Mouse (Mus musculus) megakaryocyte, embryonic 14.5 days (primary cell): ENCODE data around the gene Pccb. TPM values are rescaled to one million over a fixed set of nuclear protein-coding genes. Genes with fewer than 3 reads are reported as not detected.

Experiments used
- H3K27me3 ChIP-seq: replicated peaks from 2 replicates; pipeline ENCODE3; 2012; ENCODE audit warnings: inconsistent platforms
- H3K36me3 ChIP-seq: replicated peaks from 2 replicates; pipeline ENCODE3; 2012; ENCODE audit warnings: low read length, inconsistent platforms, mixed read lengths
- H3K4me1 ChIP-seq: 2 replicates; pipeline ENCODE4 v1.6.1; 2012; ENCODE audit warnings: inconsistent platforms
- H3K4me3 ChIP-seq: replicated peaks from 2 replicates; pipeline ENCODE3; 2012; ENCODE audit warnings: moderate library complexity, mild to moderate bottlenecking, inconsistent platforms
- H3K9me3 ChIP-seq: 2 replicates; pipeline ENCODE4 v1.6.1; 2012; ENCODE audit warnings: inconsistent platforms
- FLI1 ChIP-seq: IDR thresholded peaks from 2 replicates; pipeline ENCODE4 v1.6.1; 2012; ENCODE audit warnings: low read length, inconsistent platforms, mixed read lengths
- GATA1 ChIP-seq: IDR thresholded peaks from 3 replicates; pipeline ENCODE4 v1.6.1; 2012; ENCODE audit warnings: mixed read lengths, low read length, inconsistent platforms, borderline replicate concordance
- polyA plus RNA-seq: library from polyadenylated mRNA; stranded (reverse); fragments of >175 nt; gene quantifications from 2 replicates; pipeline ENCODE4 v1.2.3, GENCODE M21; 2012; ENCODE audit warnings: low replicate concordance; ENCODE audit not compliant: insufficient read depth

Gene Pccb
- polyA plus RNA-seq, 1 experiment, result 69.9 TPM

DNA sequence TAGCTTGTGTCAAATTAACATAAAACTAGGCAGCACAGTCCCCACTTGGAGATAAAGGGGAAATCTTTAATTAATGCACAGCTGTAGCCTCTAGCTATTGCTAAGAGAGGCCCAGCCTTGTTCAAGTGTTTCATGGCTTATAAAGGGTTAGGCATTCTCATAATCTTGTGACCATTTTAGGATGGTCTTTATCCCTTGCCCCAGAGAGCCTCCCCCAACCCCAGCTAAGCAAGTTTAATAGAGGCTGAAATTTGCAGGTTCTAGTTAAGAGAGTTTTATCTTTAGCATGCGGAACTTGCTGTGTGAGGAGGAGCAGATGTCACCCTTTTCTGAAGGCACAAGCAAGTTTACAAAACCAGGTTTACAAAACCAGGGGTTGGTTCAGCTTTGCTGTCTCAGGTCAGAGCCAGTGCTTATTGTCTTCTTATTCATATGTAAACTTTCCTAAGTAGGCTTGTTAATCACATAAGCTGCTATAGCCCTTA is 71.2 kb downstream of the Pccb start:
- peaks cover 19% of the 10 kb centered on the region for H3K36me3 ChIP-seq
- peaks cover 28% of the 10 kb centered on the region for H3K4me1 ChIP-seq
- H3K9me3 ChIP-seq, result peaks cover 8% of the 10 kb centered on the region
- H3K4me3 ChIP-seq, result no peak overlapping the region
- peaks cover 1% of the 10 kb centered on the region for H3K27me3 ChIP-seq
- TF ChIP-seq GATA1, result no peak
- no peak for TF ChIP-seq FLI1

DNA sequence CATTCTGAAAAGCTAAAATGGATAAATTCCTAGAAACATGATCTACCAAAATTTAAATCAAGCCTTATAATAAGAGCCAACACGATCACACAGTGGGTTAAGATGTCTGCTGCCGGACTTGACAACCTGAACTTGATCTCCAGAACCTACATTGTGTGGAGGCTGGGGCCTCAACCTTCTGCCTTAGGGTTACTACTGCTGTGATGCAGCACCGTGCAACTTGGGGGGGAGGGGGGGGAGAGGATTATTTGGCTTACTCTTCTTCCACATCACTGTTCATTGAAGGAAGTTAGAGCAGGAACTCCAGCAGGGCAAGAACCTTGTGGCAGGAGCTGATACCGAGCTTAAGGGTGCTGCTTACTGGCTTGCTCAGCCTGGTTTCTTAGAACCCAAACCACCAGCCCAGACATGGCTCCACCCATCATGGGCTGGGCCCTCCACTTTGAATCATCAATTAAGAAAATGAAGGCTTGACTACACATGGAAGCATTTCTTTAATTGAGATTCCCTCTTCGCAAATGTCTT is 71.7 kb downstream of the Pccb start:
- Histone ChIP-seq H3K4me3 (no peak overlapping the region), H3K36me3 (peaks cover 24% of the 10 kb centered on the region), H3K9me3 (peaks cover 8% of the 10 kb centered on the region), H3K27me3 (peaks cover 1% of the 10 kb centered on the region), H3K4me1 (peaks cover 28% of the 10 kb centered on the region)
- TF ChIP-seq GATA1 (no peak), FLI1 (no peak)

DNA sequence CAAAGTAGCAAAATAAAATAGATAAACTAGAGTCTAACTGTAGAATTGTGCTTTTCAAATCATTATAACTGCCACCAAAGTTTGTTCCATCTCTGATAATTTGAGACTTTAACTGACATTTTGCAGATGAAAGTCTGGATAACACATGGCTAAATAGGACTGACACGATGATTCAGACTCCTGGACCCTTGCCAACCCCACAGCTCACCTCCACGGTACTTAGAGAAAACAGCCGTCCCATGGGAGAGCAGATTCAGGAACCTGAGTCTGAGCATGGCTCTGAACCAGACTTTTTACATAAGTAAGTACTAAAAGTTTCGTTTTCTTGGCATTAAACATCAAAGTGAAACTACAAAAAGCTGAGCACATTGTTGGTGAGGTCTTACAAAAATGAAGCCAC is 83.2 kb downstream of the Pccb start:
- Histone ChIP-seq H3K4me1 (peaks cover 6% of the 10 kb centered on the region; the same call in 1 of the 2 replicates), H3K9me3 (no peaks in the 10 kb centered on the region), H3K36me3 (peaks cover 65% of the 10 kb centered on the region), H3K4me3 (no peak overlapping the region), H3K27me3 (no peaks in the 10 kb centered on the region)
- TF ChIP-seq FLI1 (no peak), GATA1 (no peak)

DNA sequence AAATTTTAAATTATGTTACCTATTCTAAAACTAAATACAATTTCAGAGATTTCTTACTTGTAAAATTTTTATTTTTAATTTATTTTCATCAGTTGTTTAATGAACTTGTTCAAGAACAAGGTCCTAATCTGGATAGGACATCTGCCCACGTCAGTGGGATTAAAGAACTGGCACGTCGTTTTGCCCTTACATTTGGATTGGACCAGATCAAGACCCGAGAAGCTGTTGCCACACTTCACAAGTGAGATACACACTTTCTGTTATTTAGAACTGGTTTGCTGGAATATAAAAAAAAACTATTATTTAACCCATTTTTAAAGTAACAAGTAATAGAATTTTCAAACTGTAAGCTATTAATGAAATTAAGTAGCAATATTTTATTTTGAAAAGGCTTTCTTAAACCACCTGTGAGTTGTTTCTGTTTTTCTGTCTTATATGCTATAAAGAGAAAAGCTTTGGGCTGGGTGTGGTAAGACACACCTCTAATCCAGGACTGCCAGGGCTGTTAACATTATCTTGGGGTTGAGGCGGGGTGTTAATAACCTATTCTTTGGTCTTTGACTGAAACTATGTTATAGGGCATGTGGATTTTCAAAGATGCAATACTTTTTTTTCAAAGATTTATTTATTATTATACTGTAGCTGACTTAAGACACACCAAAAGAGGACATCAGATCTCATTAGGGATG is 89.9 kb downstream of the Pccb start:
- peaks cover 9% of the 10 kb centered on the region; the same call in 1 of the 2 replicates for H3K4me1 ChIP-seq
- no peak for TF ChIP-seq FLI1

DNA sequence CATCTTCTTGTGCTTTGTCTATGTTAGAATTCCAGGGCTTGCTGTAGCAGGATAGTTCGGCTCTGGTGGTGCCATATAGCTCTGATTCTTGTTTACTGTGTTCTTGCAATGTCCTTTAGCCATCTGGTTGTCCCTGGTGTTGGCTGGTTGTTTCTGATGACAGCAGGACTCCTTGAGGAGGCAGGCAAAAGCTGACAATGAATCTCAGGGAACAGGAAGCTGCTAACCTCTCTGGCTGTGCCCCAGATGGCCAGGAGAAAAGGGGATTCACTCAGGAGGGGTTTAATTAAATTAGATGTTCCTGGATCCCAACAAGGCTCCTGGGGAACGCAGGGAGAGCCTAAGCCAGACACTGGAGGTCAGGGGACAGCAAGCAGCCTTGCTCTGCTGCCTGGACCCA is 92.7 kb downstream of the Pccb start:
- TF ChIP-seq FLI1 (no peak), GATA1 (no peak)
- no peaks in the 10 kb centered on the region for H3K27me3 ChIP-seq
- H3K9me3 ChIP-seq, result no peaks in the 10 kb centered on the region

More for the DNA sequence above, 89.9 kb downstream of the Pccb start:
- no peaks in the 10 kb centered on the region for H3K27me3 ChIP-seq
- H3K4me3 ChIP-seq, result no peak overlapping the region
- no peaks in the 10 kb centered on the region for H3K9me3 ChIP-seq
- peaks cover 22% of the 10 kb centered on the region for H3K36me3 ChIP-seq

More for the DNA sequence above, 92.7 kb downstream of the Pccb start:
- Histone ChIP-seq H3K4me1 (peaks cover 9% of the 10 kb centered on the region; the same call in 1 of the 2 replicates), H3K36me3 (peaks cover 10% of the 10 kb centered on the region), H3K4me3 (no peak overlapping the region)

Other genes with a start within 250 kb of the Pccb start
- 4.8 and 8.7 TPM in 2 replicates for gene Msl2, start 39.2 kb upstream of the Pccb start, polyA plus RNA-seq
- gene Ppp2r3a, start 216.9 kb upstream of the Pccb start, polyA plus RNA-seq, result 0.26 and 0.60 TPM in 2 replicates